Mouse (Mus musculus) hindbrain, embryonic 16.5 days (tissue): ENCODE measurements around the gene Lyar. TPM values are rescaled to one million over a fixed set of nuclear protein-coding genes. Genes with fewer than 3 reads are reported as not detected.

Experiments
- ATAC-seq: fragments of 200-750 bp; cut with Nextera tagmentation; 2 replicates; pipeline ENCODE4 v1.8.0; 2017; ENCODE audit warnings: moderate TSS enrichment, moderate library complexity
- H3K27ac ChIP-seq: fragments of 300-500 bp; sonication (generic); 2 replicates; pipeline ENCODE4 v1.5.1; 2014; ENCODE audit warnings: low read depth, mild to moderate bottlenecking, control low read depth, low read length, moderate library complexity
- H3K27me3 ChIP-seq: fragments of 300-500 bp; sonication (generic); replicated peaks from 2 replicates; pipeline ENCODE4 v1.6.1; 2014; ENCODE audit warnings: low read length; ENCODE audit not compliant: control insufficient read depth, insufficient read depth
- H3K36me3 ChIP-seq: fragments of 300-500 bp; sonication (generic); 2 replicates; pipeline ENCODE4 v1.6.1; 2014; ENCODE audit warnings: mild to moderate bottlenecking, low read length, moderate library complexity, mixed read lengths; ENCODE audit not compliant: control insufficient read depth, insufficient read depth
- H3K4me1 ChIP-seq: fragments of 300-500 bp; sonication (generic); 2 replicates; pipeline ENCODE4 v1.6.1; 2014; ENCODE audit warnings: low read depth, low read length; ENCODE audit not compliant: control insufficient read depth, insufficient read depth
- H3K4me2 ChIP-seq: fragments of 300-500 bp; sonication (generic); 2 replicates; pipeline ENCODE4 v1.6.1; 2014; ENCODE audit warnings: mild to moderate bottlenecking, low read length, control low read depth, moderate library complexity
- H3K4me3 ChIP-seq: fragments of 300-500 bp; sonication (generic); 2 replicates; pipeline ENCODE4 v1.5.1; 2014; ENCODE audit warnings: mild to moderate bottlenecking, low read length, control low read depth, moderate library complexity
- H3K9ac ChIP-seq: fragments of 300-500 bp; sonication (generic); 2 replicates; pipeline ENCODE4 v1.6.1; 2014; ENCODE audit warnings: low read depth, mild to moderate bottlenecking, control low read depth, low read length, moderate library complexity
- H3K9me3 ChIP-seq: fragments of 300-500 bp; sonication (generic); 2 replicates; pipeline ENCODE4 v1.6.1; 2014; ENCODE audit warnings: mild to moderate bottlenecking, low read length, moderate library complexity; ENCODE audit not compliant: control insufficient read depth
- WGBS: fragments of 180-500 bp; shearing (Covaris S2); extraction: QIAGEN DNeasy Blood & Tissue Kit; methylation state at CpG from one replicate; pipeline ENCODE4 v1.1.7; 2014; 5-methylcytosine and 5-hydroxymethylcytosine counted together
- polyA plus RNA-seq: library from polyadenylated mRNA; unstranded; fragments of >200 nt; fragmentation: Nextera tagmentation; extraction: Ambion mirVana; gene quantifications from 2 replicates; pipeline ENCODE4 v1.2.1, GENCODE M21; 2015

Gene Lyar
- polyA plus RNA-seq, 1 experiment from 2014 or later: 37.9 TPM

GRCm38 (mm10) chr5:38240727-38241472, 20.6 kb downstream of the Lyar start:
- 16% methylated on average over 5 of the region's 5 CpGs for WGBS
- ATAC-seq: peak; percentile 48
- Histone ChIP-seq H3K9ac (no peak overlapping the region), H3K4me1 (no peaks in the 10 kb centered on the region), H3K4me2 (no peak overlapping the region), H3K9me3 (0 out of 2 replicates have a peak, but pooled peaks cover 2% of the 10 kb centered on the region), H3K36me3 (no peaks in the 10 kb centered on the region), H3K27me3 (no peaks in the 10 kb centered on the region), H3K4me3 (no peak overlapping the region), H3K27ac (no peak overlapping the region)

GRCm38 (mm10) chr5:38241473-38241834, 21.2 kb downstream of the Lyar start:
- 53% methylated on average over 3 of the region's 3 CpGs for WGBS
- Histone ChIP-seq H3K4me2 (no peak overlapping the region), H3K36me3 (no peaks in the 10 kb centered on the region), H3K4me3 (no peak overlapping the region), H3K27ac (no peak overlapping the region), H3K4me1 (no peaks in the 10 kb centered on the region), H3K27me3 (no peaks in the 10 kb centered on the region), H3K9ac (no peak overlapping the region), H3K9me3 (0 out of 2 replicates have a peak, but pooled peaks cover 2% of the 10 kb centered on the region)
- 0 out of 2 replicates have a peak, but pooled peaks have one; percentile 20 for ATAC-seq

- no peaks in the 10 kb centered on the region for H3K36me3 ChIP-seq
- H3K4me1 ChIP-seq: no peaks in the 10 kb centered on the region
- no peak for ATAC-seq
- no peak overlapping the region for H3K4me3 ChIP-seq
- no peaks in the 10 kb centered on the region for H3K9me3 ChIP-seq
- no peaks in the 10 kb centered on the region for H3K27me3 ChIP-seq
- H3K27ac ChIP-seq: no peak overlapping the region
- H3K9ac ChIP-seq: no peak overlapping the region
- no peak overlapping the region for H3K4me2 ChIP-seq
- WGBS: 81% methylated on average over 6 of the region's 6 CpGs
These were observed 21.7 kb downstream of the Lyar start for GRCm38 (mm10) chr5:38241966-38242365.

GRCm38 (mm10) chr5:38255195-38255594, 34.9 kb downstream of the Lyar start:
- H3K4me3 ChIP-seq: no peak overlapping the region
- no peaks in the 10 kb centered on the region for H3K9me3 ChIP-seq
- no peak for ATAC-seq
- no peaks in the 10 kb centered on the region; the same call in 1 of the 2 replicates for H3K27me3 ChIP-seq
- H3K9ac ChIP-seq: no peak overlapping the region
- 39% methylated on average over 4 of the region's 4 CpGs for WGBS
- H3K4me1 ChIP-seq: no peaks in the 10 kb centered on the region; the same call in 1 of the 2 replicates
- H3K27ac ChIP-seq: no peak overlapping the region
- H3K36me3 ChIP-seq: no peaks in the 10 kb centered on the region
- H3K4me2 ChIP-seq: no peak overlapping the region

DNA sequence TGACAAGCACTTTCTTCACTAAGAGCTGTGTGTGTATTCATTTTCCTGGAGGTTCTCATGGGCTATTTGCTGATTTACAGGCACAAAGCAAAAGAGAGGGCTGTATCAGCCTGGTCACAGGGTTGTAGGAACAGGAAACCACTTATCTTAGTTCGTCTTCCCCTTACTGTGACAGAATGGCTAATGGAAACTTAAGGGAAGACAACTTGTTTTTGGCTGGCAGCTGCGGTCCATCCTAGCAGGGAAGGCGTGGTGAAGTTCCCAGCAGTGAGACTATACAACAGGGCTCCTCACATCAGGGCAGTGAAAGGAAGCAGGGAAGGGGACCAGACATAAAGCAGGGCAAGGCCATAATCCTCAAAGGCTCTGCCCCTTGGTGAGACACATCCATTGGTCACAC, 35.4 kb downstream of the Lyar start:
- no peak for ATAC-seq
- 79% methylated on average over 3 of the region's 3 CpGs for WGBS
- no peak overlapping the region for H3K27ac ChIP-seq

GRCm38 (mm10) chr5:38256551-38256950, 36.3 kb downstream of the Lyar start:
- Histone ChIP-seq H3K4me3 (no peak overlapping the region), H3K36me3 (no peaks in the 10 kb centered on the region), H3K4me1 (peaks cover 6% of the 10 kb centered on the region), H3K4me2 (no peak overlapping the region), H3K9ac (no peak overlapping the region), H3K27me3 (no peaks in the 10 kb centered on the region; the same call in 1 of the 2 replicates), H3K27ac (no peak overlapping the region), H3K9me3 (no peaks in the 10 kb centered on the region)
- no peak for ATAC-seq
- 85% methylated on average over 1 of the region's 1 CpGs for WGBS

More for the DNA sequence above, 35.4 kb downstream of the Lyar start:
- no peaks in the 10 kb centered on the region; the same call in 1 of the 2 replicates for H3K4me1 ChIP-seq
- H3K4me2 ChIP-seq: no peak overlapping the region
- H3K9me3 ChIP-seq: no peaks in the 10 kb centered on the region
- H3K36me3 ChIP-seq: no peaks in the 10 kb centered on the region
- no peak overlapping the region for H3K9ac ChIP-seq
- H3K4me3 ChIP-seq: no peak overlapping the region
- H3K27me3 ChIP-seq: no peaks in the 10 kb centered on the region; the same call in 1 of the 2 replicates

GRCm38 (mm10) chr5:38258034-38258772, 37.9 kb downstream of the Lyar start:
- WGBS: 81% methylated on average over 8 of the region's 8 CpGs
- Histone ChIP-seq H3K27me3 (no peaks in the 10 kb centered on the region; the same call in 1 of the 2 replicates), H3K4me2 (no peak overlapping the region), H3K4me3 (no peak overlapping the region), H3K27ac (no peak overlapping the region), H3K36me3 (peaks cover 5% of the 10 kb centered on the region; the same call in 1 of the 2 replicates), H3K9ac (no peak overlapping the region), H3K4me1 (peaks cover 6% of the 10 kb centered on the region), H3K9me3 (no peaks in the 10 kb centered on the region)
- ATAC-seq: no peak

GRCm38 (mm10) chr5:38258773-38259146, 38.5 kb downstream of the Lyar start:
- Histone ChIP-seq H3K27me3 (no peaks in the 10 kb centered on the region; the same call in 1 of the 2 replicates), H3K4me3 (no peak overlapping the region), H3K9me3 (no peaks in the 10 kb centered on the region), H3K27ac (no peak overlapping the region), H3K36me3 (peaks cover 11% of the 10 kb centered on the region; the same call in 1 of the 2 replicates), H3K4me1 (peaks cover 6% of the 10 kb centered on the region), H3K4me2 (no peak overlapping the region), H3K9ac (no peak overlapping the region)
- ATAC-seq: no peak
- 76% methylated on average over 5 of the region's 5 CpGs for WGBS

DNA sequence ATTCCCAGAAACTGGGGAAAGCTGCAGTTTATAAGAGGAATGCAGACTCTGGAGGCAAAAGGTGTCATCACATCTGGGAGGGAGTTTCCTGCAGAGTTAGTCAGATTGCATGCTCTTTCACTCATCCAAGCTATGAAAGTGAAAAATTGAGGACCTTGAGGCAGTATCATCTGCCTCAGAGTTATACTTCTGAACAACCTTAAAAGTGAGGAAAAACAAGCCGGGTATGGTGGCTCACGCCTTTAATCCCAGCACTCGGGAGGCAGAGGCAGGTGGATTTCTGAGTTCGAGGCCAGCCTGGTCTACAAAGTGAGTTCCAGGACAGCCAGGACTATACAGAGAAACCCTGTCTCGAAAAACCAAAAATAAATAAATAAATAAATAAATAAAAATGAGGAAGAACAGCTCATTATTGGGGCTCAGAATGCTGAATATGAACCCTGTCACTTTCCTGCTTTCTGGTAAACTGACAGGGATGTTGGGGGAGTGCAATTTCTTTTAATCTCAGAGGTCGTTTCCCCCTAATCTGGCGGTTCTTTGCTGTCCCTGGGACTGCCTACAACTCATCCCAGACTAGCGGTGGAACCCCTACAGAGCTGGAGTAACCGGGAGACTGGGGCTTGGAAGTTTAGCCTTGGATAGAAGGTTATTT, 39.3 kb downstream of the Lyar start:
- 46% methylated on average over 9 of the region's 9 CpGs for WGBS
- Histone ChIP-seq H3K4me2 (peak overlapping the region; percentile 77), H3K27ac (peak overlapping the region; percentile 77), H3K36me3 (peaks cover 11% of the 10 kb centered on the region), H3K9ac (peak overlapping the region; percentile 81), H3K4me1 (peaks cover 6% of the 10 kb centered on the region), H3K9me3 (no peaks in the 10 kb centered on the region), H3K27me3 (no peaks in the 10 kb centered on the region; the same call in 1 of the 2 replicates), H3K4me3 (peak overlapping the region; percentile 71)
- no peak for ATAC-seq
